Mouse (Mus musculus) thymus, postnatal 14 days (tissue): ENCODE results near the gene Gm21188.
"Not testable (repeated sequence)": the region's sequence is repeated elsewhere in the genome, so short reads cannot be mapped to it uniquely, and the experiment has no call there.

Experiments used
- DNase-seq: peaks from one replicate; pipeline ENCODE4 v3.0.0; 2021

Gm21188 gene

DNA sequence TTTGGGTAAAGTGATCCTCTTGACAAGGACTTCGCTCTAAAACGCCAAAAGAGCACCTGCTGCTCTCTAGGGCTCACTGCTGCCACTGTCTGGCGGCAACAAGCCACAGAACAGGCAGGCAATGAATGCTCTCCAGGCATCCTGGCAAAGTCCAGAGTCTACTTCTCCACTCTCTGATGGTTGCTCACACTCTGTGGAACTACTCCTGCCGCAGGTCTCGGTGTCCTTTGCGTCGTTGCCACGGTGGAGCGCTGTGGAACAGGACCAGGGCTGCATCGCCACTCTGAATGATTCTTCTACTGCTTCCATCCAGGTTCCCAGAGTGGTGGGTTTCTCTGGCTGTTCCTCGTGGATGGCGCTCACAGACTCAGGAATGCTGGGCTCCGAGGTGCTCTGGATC is 25.6 kb downstream of the Gm21188 start:
- DNase-seq, result not testable (repeated sequence)

DNA sequence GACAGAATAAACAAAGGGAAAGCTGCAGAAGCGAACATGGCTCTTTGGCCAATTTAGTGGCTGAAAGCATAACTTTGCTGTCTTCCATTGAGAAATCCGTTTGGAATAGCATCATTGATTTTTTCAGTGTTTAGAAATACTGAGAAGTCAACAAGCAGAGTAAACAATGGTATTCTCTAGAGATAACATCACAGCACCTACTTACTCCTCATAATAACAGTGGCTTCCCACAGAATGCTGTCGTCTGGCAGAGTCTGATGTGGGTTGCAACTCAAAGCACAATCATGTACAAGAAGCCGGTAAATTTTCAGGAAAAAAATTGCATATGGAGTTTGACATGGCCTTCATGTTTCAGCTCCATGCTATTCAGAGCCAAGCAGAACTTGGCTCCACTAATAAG is 26.4 kb downstream of the Gm21188 start:
- DNase-seq, result not testable (repeated sequence)

DNA sequence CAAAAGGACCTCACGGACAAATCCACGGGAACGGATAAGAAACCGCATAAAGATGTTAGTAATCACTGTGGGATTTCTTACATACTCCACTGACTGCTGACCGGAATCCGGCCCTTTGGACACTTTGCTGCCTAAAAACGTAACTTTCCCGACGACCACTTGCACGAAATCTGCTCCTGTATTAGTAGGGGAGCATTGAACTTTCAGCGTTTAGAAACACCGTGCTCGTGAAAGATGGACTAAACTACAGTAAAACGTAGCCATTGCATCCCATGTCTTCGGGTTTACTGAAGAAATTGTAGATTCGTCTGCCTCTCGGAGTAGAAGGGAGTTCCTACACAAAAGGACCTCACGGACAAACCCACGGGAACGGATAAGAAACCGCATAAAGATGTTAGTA is 27.0 kb downstream of the Gm21188 start:
- DNase-seq, result not testable (repeated sequence)

DNA sequence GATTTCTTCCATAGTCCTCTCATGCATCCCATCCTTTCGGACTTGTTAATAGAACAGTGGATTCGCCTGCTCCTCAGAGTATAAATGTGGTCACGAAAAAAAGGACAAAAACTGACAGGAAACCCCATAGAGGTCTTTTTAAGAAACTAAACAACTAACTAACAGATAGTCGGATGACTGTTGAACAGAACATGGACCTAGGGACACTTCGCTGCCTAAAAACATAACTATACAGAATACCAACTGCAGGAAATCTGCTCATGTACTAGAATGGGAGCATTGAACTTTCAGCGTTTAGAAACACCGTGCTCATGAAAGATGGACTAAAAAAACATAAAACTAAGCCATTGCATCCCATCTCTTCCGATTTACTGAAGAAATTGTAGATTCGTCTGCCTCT is 27.4 kb downstream of the Gm21188 start:
- not testable (repeated sequence) for DNase-seq

DNA sequence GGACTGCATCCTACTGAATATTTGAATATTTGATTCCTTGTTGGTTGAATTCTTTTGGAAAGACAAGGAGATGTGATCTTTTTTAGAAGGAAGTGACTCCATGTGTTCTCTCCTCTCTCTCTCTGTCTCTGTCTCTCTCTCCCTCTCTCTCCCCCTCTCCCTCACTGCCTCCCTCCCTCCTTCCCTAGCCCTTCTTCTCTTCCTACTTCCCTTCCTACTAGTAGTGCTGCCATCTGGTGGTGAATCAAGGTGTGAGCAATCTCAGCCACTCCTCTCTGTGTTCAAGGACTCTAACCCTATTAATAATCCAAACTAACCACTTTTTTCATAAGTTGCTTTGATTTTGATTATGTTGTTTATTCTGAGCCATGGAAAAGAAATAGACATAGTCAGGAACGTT is 30.5 kb downstream of the Gm21188 start:
- not testable (repeated sequence) for DNase-seq

DNA sequence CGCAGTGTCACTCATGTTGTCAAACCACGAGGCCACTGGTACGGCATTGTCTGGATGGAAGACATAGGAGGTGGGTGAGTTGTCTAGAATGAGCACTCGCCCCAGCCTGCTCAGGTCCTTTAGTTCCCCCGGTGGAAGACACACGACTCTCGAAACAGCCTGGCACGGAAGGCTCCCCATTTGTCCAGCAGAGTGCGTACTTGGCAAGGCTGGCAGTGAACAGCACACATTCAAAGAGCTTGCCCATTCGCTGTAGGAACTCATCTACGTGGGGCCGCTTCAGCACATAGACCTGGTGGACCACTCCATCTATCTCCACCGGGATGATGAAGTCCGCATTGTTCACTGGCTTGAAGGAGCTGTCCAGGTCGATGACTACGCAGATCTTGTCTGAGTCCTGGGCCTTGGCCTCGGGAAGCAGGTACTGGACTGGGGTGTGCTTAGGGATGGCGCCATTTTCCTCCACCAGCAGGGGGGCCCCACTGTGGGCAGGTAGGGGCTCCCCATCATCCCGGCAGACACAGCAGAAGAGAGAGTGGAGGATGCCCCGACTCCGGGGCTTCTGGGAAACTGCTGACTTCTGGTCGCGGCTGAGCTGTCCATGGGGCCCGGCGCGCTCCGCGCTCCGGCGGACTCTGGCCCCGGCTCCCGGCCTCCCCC is 36.5 kb downstream of the Gm21188 start:
- not testable (repeated sequence) for DNase-seq

DNA sequence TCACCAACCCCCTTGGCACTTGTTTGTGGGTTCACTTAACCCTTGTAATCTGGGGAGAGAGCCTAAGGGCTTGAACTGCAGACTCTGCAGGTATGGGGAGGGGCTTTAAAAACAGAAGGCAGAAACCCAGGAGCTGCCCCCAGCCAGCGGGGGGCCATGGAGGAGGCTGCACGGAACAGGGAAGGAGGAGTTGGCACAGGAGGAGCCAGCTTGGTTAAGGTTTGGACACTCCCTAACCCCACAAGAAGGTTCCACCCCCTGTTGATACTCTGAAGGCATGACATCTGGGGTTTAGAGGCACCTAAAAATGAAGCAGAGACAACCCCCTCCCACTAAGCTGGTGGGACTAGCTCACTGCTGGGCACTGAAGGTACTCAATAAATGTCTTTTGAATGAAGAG is 38.0 kb downstream of the Gm21188 start:
- DNase-seq, result not testable (repeated sequence)

DNA sequence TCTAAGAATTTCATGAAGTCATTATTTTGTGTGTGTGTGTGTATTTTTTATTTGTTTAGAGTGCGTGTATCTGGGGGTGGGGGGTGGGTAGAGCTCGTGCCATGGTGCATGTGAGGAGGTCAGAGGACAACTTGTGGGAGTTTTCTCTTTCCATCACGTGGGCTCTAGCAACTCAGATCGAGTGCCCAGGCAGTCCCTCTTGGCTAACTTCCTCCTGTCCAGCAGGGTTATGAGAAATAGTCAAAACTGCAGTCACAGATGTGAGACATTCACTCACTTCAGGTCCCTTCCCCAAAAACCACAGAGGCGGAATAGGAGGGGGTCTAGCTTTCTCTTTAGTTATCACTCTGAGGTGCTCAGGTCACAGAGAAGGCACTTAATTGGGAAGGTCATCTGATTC is 38.5 kb downstream of the Gm21188 start:
- DNase-seq, result not testable (repeated sequence)

DNA sequence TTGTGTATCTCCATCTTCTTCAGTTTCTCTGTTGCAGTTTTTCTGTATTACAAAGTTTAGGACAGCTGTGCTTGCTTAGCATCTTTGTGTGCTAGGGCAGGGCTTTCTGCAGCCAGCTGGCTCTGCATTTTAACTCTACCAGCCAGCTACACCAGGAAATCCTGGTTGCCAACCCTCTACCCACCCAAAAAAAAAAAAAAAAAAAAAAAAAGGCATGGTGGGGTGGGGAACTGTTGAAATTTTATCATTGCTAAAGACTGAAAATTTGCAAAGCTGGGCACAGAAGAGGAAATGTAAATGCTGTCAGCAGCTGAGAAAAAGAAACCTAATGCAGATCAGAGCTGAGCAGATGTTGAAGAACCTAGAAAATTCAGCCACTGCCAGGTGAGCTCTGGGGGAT is 41.9 kb downstream of the Gm21188 start:
- DNase-seq, result not testable (repeated sequence)

DNA sequence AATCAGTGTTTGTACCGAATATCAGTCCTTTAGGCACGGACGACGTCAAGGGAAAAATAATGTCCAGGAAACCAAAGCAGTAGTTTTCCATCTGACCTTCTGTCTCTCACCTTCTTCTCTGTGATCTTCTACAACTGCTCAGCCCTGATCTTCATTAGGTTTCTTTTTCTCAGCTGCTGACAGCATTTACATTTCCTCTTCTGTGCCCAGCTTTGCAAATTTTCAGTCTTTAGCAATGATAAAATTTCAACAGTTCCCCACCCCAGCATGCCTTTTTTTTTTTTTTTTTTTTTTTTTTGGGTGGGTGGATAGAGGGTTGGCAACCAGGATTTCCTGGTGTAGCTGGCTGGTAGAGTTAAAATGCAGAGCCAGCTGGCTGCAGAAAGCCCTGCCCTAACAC is 52.8 kb downstream of the Gm21188 start:
- DNase-seq, result not testable (repeated sequence)

DNA sequence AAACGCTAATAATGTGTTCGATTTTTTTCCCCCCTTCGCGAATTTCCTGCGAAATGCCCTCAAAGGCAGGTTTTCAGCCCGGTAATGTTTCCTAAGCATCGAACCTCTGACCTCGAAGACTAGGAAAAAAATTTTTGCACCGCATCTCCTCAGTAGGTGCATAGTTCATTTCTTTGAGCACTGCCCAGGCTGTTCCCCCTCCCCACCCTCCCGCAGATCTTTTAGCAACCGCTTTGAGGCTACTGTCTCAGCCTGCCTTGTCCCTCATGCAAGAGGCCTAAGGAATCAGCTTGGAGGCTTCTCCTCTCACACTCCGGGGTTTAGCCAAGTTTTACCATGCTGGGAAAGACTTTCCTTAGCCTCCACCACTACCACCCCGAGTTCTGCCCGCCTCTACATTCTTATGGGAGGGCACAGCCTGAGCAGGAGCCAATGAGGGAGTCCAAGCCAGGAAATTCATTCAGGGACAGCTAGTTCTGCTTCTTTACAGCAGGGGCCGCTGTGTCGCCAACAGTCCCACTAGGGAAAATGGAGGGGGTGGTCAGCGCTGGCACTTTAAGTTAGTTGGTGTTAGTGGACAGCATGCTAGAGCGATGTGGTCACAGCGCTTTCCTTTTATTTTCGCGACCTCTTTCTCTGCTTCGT is 53.4 kb downstream of the Gm21188 start:
- DNase-seq, result not testable (repeated sequence)

DNA sequence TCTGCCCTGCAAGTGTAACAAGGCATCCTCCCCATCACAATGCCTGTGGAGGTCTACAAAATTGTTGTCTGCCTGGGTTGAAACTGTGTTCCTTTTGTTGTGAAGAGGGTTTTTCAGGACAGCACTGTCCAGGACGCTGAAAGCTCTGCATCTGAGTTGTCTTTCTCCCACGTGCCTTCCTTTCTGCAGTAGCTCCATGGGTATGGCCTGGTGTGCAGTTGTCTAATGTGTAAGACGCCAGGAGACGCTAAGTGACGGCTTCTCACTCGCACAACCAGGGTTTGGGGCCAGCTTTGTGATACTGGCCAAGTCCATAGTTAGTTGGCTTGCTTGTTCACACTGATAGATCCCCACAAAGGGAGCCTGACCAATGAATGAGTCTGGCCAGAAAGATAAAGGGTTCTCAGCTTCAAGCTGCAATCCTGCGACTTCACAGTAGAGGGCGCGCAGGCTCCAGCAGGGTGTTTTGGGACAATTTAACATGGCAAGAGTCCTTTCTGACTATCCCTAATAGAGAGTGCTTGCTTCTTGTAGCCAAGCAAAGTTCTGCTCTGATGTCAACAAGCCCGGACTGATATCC is 60.0 kb downstream of the Gm21188 start:
- not testable (repeated sequence) for DNase-seq

DNA sequence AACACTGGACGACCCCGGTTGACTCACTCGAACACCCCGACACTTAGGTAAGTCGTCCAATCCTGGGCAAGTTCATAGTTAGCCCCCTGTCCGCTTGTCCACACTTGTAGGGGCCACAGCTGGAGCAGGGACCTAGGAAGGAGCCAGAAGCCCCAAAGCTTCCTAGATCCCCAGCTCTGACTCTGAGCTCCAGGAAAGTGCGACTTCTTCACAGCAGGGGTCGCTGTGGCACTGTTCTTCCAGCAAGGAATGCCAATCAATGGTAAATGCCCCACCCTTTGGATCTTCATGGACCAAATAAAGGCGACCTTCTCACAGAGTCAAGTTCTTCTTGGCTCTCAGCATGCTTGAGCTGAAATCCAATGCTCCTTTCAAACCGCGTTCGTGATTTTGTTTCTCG is 60.7 kb downstream of the Gm21188 start:
- DNase-seq, result not testable (repeated sequence)
